Mouse (Mus musculus): Measurements from ENCODE around the gene Palmd.

DNA sequence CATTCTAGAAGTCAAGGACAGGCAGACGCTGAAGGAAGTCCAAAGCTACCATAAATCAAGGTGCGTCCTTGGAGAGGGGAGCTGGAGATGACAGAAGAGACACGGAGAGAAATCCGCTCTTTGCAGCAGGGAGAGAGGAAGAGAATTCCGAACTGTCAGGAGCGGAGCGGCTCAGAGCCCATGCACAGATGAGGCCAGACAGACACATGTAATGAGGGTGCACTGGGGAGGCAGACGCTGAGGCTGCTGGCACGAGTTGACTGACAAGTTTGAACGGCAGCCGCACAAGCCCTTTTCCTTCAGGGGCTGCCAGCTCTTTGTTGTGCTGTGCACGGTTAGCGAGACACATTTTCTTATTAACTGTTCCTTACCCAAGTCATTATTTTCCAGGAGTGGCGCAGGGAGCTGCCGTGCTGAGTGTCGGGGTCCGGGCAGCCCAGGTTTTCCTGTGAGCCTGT lies at the start of gene Palmd:
- TF ChIP-seq CTCF (IDR thresholded peaks at IDR 0.05; ENCODE audit: low read depth): no peak
- TF ChIP-seq EP300 (IDR thresholded peaks at IDR 0.05; ENCODE audit: low read depth): 0 out of 2 replicates have a peak, but pooled peaks have one; percentile 14
